1 mouse cellular context compared by ENCODE assay signal in genomic region chr1:192107352-192107751, GRCm38 (mm10).
TF ChIP-seq lines count a peak whose summit lies in the region.

No protein-coding gene starts in this region.

TF ChIP-seq in CH12.LX, 34 proteins besides CTCF, POLR2A, EP300 and RAD21 (continued from another document):
- TF ChIP-seq MEF2A (IDR thresholded peaks at IDR 0.05; ENCODE audit: borderline replicate concordance, low read depth, low read length) (no peak; the same call in 1 of the 2 replicates), MAX (IDR thresholded peaks at IDR 0.05; ENCODE audit: low read length) (0 out of 2 replicates have a peak, but pooled peaks have one; percentile 34)
TF ChIP-seq in CH12.LX: peak in this region for 4.
